Mouse (Mus musculus) CH12.LX (cell line): ENCODE measurements at regions not wholly inside any gene's neighbourhood (a gene's known extent, or its start where the extent isn't known, plus 50 kb on each side); places are given as distances from the start of the nearest gene placed in this dataset.

ENCODE experiments used
- DNase-seq: peaks from one replicate; pipeline ENCODE4 v3.0.0-alpha.2; 2013; ENCODE audit errors: extremely low read depth
- H3K27ac ChIP-seq: 2 replicates; pipeline ENCODE4 v1.5.1; 2012; ENCODE audit warnings: low read depth, mild to moderate bottlenecking, control low read depth, moderate library complexity; ENCODE audit not compliant: insufficient read depth
- H3K27me3 ChIP-seq: replicated peaks from 2 replicates; pipeline ENCODE3; 2012; ENCODE audit warnings: inconsistent platforms
- H3K36me3 ChIP-seq, 2 experiments: replicated peaks in 1 of 2; 2 replicates each; pipeline versions ENCODE3 to v1.6.1; 2012; ENCODE audit warnings: inconsistent platforms in 1 of 2, low read length in 1 of 2, mild to moderate bottlenecking in 1 of 2, mixed read lengths in 1 of 2, moderate library complexity in 1 of 2; ENCODE audit not compliant: control insufficient read depth in 1 of 2, insufficient read depth in 1 of 2
- H3K4me1 ChIP-seq, 2 experiments: 2 replicates each; pipeline ENCODE4 v1.6.1; 2012; ENCODE audit warnings: inconsistent platforms in 1 of 2, moderate library complexity in 1 of 2; ENCODE audit not compliant: insufficient read depth in 2 of 2, control insufficient read depth in 1 of 2
- H3K4me2 ChIP-seq: 2 replicates; pipeline ENCODE4 v1.6.1; 2012; ENCODE audit warnings: low read depth, mild to moderate bottlenecking, control low read depth; ENCODE audit not compliant: poor library complexity, insufficient read depth, severe bottlenecking
- H3K4me3 ChIP-seq, 3 experiments: fragments of 150-350 bp in 1 of 3; sonication (generic) in 1 of 3; replicated peaks in 1 of 3; 2 replicates each; pipeline versions ENCODE3 to v1.5.1; 2011 to 2012; ENCODE audit warnings: low read depth in 2 of 3, low read length in 2 of 3, mild to moderate bottlenecking in 2 of 3, moderate library complexity in 2 of 3, control low read depth in 1 of 3, improper control_type of control experiment in 1 of 3, inconsistent platforms in 1 of 3, mixed read lengths in 1 of 3; ENCODE audit not compliant: poor library complexity in 1 of 3
- H3K79me2 ChIP-seq: replicated peaks from 2 replicates; pipeline ENCODE4 v1.6.1; 2012; ENCODE audit warnings: mild to moderate bottlenecking, moderate library complexity; ENCODE audit not compliant: control insufficient read depth, poor library complexity, insufficient read depth, severe bottlenecking; ENCODE audit errors: extremely low read depth
- H3K9ac ChIP-seq: 2 replicates; pipeline ENCODE4 v1.6.1; 2012; ENCODE audit warnings: low read depth, mild to moderate bottlenecking, control low read depth, moderate library complexity; ENCODE audit not compliant: insufficient read depth
- H3K9me3 ChIP-seq: replicated peaks from 2 replicates; pipeline ENCODE3; 2012; ENCODE audit warnings: low read length, inconsistent platforms, mixed read lengths
- ELF1 ChIP-seq: IDR thresholded peaks from 2 replicates; pipeline ENCODE4 v1.6.1; 2014; ENCODE audit warnings: low read depth, mild to moderate bottlenecking, inconsistent platforms, low read length, improper control_type of control experiment
- ETS1 ChIP-seq: conservative IDR thresholded peaks from 2 replicates; pipeline ENCODE4 v1.6.1; 2012; ENCODE audit warnings: low read depth, mild to moderate bottlenecking, inconsistent platforms, low read length, improper control_type of control experiment, moderate library complexity
- GABPA ChIP-seq: IDR thresholded peaks from 2 replicates; pipeline ENCODE4 v1.6.1; 2012; ENCODE audit warnings: low read depth, low read length, improper control_type of control experiment, inconsistent platforms; ENCODE audit not compliant: insufficient replicate concordance
- HCFC1 ChIP-seq: IDR thresholded peaks from 2 replicates; pipeline ENCODE4 v1.6.1; 2012; ENCODE audit warnings: low read depth, mild to moderate bottlenecking, inconsistent platforms, low read length, improper control_type of control experiment
- IRF4 ChIP-seq: IDR thresholded peaks from 2 replicates; pipeline ENCODE4 v1.6.1; 2014; ENCODE audit warnings: low read depth, mild to moderate bottlenecking, inconsistent platforms, low read length, improper control_type of control experiment
- KAT2A ChIP-seq: IDR thresholded peaks from 2 replicates; pipeline ENCODE4 v1.6.1; 2012; ENCODE audit warnings: low read length, improper control_type of control experiment, inconsistent platforms; ENCODE audit not compliant: insufficient replicate concordance
- MAFK ChIP-seq: IDR thresholded peaks from 2 replicates; pipeline ENCODE4 v1.6.1; 2011; ENCODE audit warnings: low read length, improper control_type of control experiment; ENCODE audit not compliant: insufficient replicate concordance
- MEF2A ChIP-seq: IDR thresholded peaks from 2 replicates; pipeline ENCODE4 v1.6.1; 2014; ENCODE audit warnings: low read depth, mild to moderate bottlenecking, inconsistent platforms, low read length, improper control_type of control experiment, borderline replicate concordance
- MXI1 ChIP-seq: IDR thresholded peaks from 2 replicates; pipeline ENCODE4 v1.6.1; 2011; ENCODE audit warnings: mild to moderate bottlenecking, low read depth, low read length, improper control_type of control experiment
- NELFE ChIP-seq: IDR thresholded peaks from 2 replicates; pipeline ENCODE4 v1.6.1; 2011; ENCODE audit warnings: low read depth, low read length, improper control_type of control experiment
- NRF1 ChIP-seq: IDR thresholded peaks from 2 replicates; pipeline ENCODE4 v1.6.1; 2014; ENCODE audit warnings: low read depth, mild to moderate bottlenecking, inconsistent platforms, low read length, improper control_type of control experiment, moderate library complexity
- SMC3 ChIP-seq: IDR thresholded peaks from 2 replicates; pipeline ENCODE4 v1.6.1; 2011; ENCODE audit warnings: low read depth, low read length, improper control_type of control experiment
- TBP ChIP-seq: conservative IDR thresholded peaks from 2 replicates; pipeline ENCODE4 v1.6.1; 2011; ENCODE audit warnings: low read depth, low read length, improper control_type of control experiment
- ZC3H11A ChIP-seq: IDR thresholded peaks from 2 replicates; pipeline ENCODE4 v1.6.1; 2012; ENCODE audit warnings: low read depth, mild to moderate bottlenecking, inconsistent platforms, low read length, improper control_type of control experiment
- ZMIZ1 ChIP-seq: IDR thresholded peaks from 2 replicates; pipeline ENCODE4 v1.6.1; 2012; ENCODE audit warnings: low read depth, mild to moderate bottlenecking, inconsistent platforms, low read length, improper control_type of control experiment
- ZNF384 ChIP-seq: IDR thresholded peaks from 2 replicates; pipeline ENCODE4 v1.6.1; 2012; ENCODE audit warnings: low read depth, low read length, improper control_type of control experiment, inconsistent platforms
- dilution Hi-C: fragments of 300-500 bp; cut with MboI; formaldehyde crosslinking; loops from 2 replicates; pipeline ENCODE4 v1.14.3; 2020; ENCODE audit warnings: low sequenced_read_pairs; ENCODE audit not compliant: extremely low pct_unique_long_range_greater_than_20kb, extremely low pct_ligation_motif_present
- in situ Hi-C: fragments of 300-500 bp; cut with MboI; formaldehyde crosslinking; loops from 3 replicates; pipeline ENCODE4 v1.14.3; 2019; ENCODE audit warnings: low sequenced_read_pairs, low pct_ligation_motif_present, low pct_unique_long_range_greater_than_20kb, mixed read lengths

- dilution Hi-C loops, result no loop called here
- TF ChIP-seq MEF2A (no peak), ZNF384 (no peak), ETS1 (no peak), NELFE (no peak), IRF4 (no peak), ELF1 (no peak), SMC3 (no peak), NRF1 (no peak), TBP (no peak), ZC3H11A (no peak), MXI1 (no peak), MAFK (no peak), HCFC1 (no peak), KAT2A (no peak), ZMIZ1 (no peak)
- TF ChIP-seq, all 38 proteins: peak for 0
Measured at GRCm38 (mm10) chr10:66924418-66924817, 171.5 kb upstream of the Jmjd1c start.

GRCm38 (mm10) chr10:66925553-66926127, 170.3 kb upstream of the Jmjd1c start:
- no peaks in the 10 kb centered on the region for H3K79me2 ChIP-seq
- no peak for TF ChIP-seq GABPA
- peak; percentile 38; the same call in 1 of the 2 replicates for TF ChIP-seq MAFK
- H3K36me3 ChIP-seq, result no peaks in the 10 kb centered on the region
- no peak overlapping the region for H3K27ac ChIP-seq
- dilution Hi-C loops (no loop called here), in situ Hi-C loops (loop anchor here (10.0 kb wide), 1 partner anchor 79 kb away; no protein-coding TSS in a partner anchor)
- no peaks in the 10 kb centered on the region for H3K27me3 ChIP-seq
- peaks cover 5 to 21% of the 10 kb centered on the region in 2 experiments; a peak in 3 of 4 replicates for H3K4me1 ChIP-seq
- no peak overlapping the region for H3K4me2 ChIP-seq
- H3K9ac ChIP-seq, result no peak overlapping the region
- no peak for DNase-seq
- no peak overlapping the region for H3K4me3 ChIP-seq
- no peaks in the 10 kb centered on the region for H3K9me3 ChIP-seq

More at GRCm38 (mm10) chr10:66924418-66924817, 171.5 kb upstream of the Jmjd1c start:
- Histone ChIP-seq H3K27me3 (no peaks in the 10 kb centered on the region), H3K79me2 (no peaks in the 10 kb centered on the region), H3K4me1 (peaks cover 8 to 25% of the 10 kb centered on the region in 2 experiments), H3K36me3 (no peaks in the 10 kb centered on the region), H3K4me3 (no peak overlapping the region), H3K9me3 (no peaks in the 10 kb centered on the region), H3K27ac (no peak overlapping the region), H3K9ac (no peak overlapping the region), H3K4me2 (no peak overlapping the region)
- no peak for DNase-seq
- in situ Hi-C loops, result loop anchor here (10.0 to 25.0 kb wide), 2 partner anchors 80 to 163 kb away; partner anchors contain the start of genes Jmjd1c and Reep3
